Mouse (Mus musculus) heart, postnatal 0 days (tissue): Measurements from ENCODE around the gene Tle1. TPM values are rescaled to one million over a fixed set of nuclear protein-coding genes. Genes with fewer than 3 reads are reported as not detected.

Experiments
- ATAC-seq: fragments of 200-750 bp; cut with Nextera tagmentation; 2 replicates; pipeline ENCODE4 v1.8.0; 2017; ENCODE audit warnings: low read depth, moderate number of reproducible peaks, moderate library complexity; ENCODE audit not compliant: insufficient read depth
- DNase-seq: peaks from one replicate; pipeline ENCODE4 v3.0.0-alpha.2; 2016; ENCODE audit warnings: low spot score
- H3K27ac ChIP-seq: fragments of 300-500 bp; sonication (generic); 2 replicates; pipeline ENCODE4 v1.5.1; 2014; ENCODE audit warnings: low read depth, mild to moderate bottlenecking
- H3K27me3 ChIP-seq: fragments of 300-500 bp; sonication (generic); 2 replicates; pipeline ENCODE4 v1.6.1; 2014; ENCODE audit warnings: low read length, mixed read lengths; ENCODE audit not compliant: control insufficient read depth, insufficient read depth
- H3K36me3 ChIP-seq: fragments of 300-500 bp; sonication (generic); replicated peaks from 2 replicates; pipeline ENCODE4 v1.6.1; 2014; ENCODE audit warnings: low read length, mixed read lengths; ENCODE audit not compliant: control insufficient read depth, insufficient read depth
- H3K4me1 ChIP-seq: fragments of 300-500 bp; sonication (generic); 2 replicates; pipeline ENCODE4 v1.6.1; 2014; ENCODE audit warnings: antibody characterized with exemption; ENCODE audit not compliant: control insufficient read depth, insufficient read depth
- H3K4me2 ChIP-seq: fragments of 300-500 bp; sonication (generic); 2 replicates; pipeline ENCODE4 v1.6.1; 2014; ENCODE audit warnings: low read depth, mild to moderate bottlenecking, low read length, moderate library complexity
- H3K4me3 ChIP-seq: fragments of 300-500 bp; sonication (generic); 2 replicates; pipeline ENCODE4 v1.5.1; 2014; ENCODE audit warnings: low read depth, low read length
- H3K9ac ChIP-seq: fragments of 300-500 bp; sonication (generic); replicated peaks from 2 replicates; pipeline ENCODE4 v1.6.1; 2014; ENCODE audit warnings: low read depth, low read length, mixed read lengths
- H3K9me3 ChIP-seq: fragments of 300-500 bp; sonication (generic); replicated peaks from 2 replicates; pipeline ENCODE4 v1.6.1; 2016; ENCODE audit warnings: low read length; ENCODE audit not compliant: control insufficient read depth
- CTCF ChIP-seq: IDR thresholded peaks from 2 replicates; pipeline ENCODE4 v1.5.1; 2016; ENCODE audit warnings: antibody characterized with exemption, control low read depth, low read depth
- EP300 ChIP-seq: IDR thresholded peaks from 2 replicates; pipeline ENCODE4 v1.6.1; 2016; ENCODE audit warnings: antibody characterized with exemption, low read depth
- WGBS: fragments of 180-500 bp; shearing (Covaris S2); extraction: QIAGEN DNeasy Blood & Tissue Kit; methylation state at CpG from one replicate; pipeline ENCODE4 v1.1.7; 2014; 5-methylcytosine and 5-hydroxymethylcytosine counted together
- polyA plus RNA-seq: library from polyadenylated mRNA; unstranded; fragments of >200 nt; fragmentation: Nextera tagmentation; extraction: Ambion mirVana; gene quantifications from 2 replicates; pipeline ENCODE4 v1.2.1, GENCODE M21; 2015
- total RNA-seq: library from RNA; depleted of rRNA; stranded (reverse); fragments of >200 nt; gene quantifications from 2 replicates; pipeline ENCODE4 v1.2.3, GENCODE M21; 2014; ENCODE audit warnings: low replicate concordance

Tle1 gene
- total and polyA plus RNA-seq, 2 experiments from 2014 or later: 3.0 to 54.5 TPM

DNA sequence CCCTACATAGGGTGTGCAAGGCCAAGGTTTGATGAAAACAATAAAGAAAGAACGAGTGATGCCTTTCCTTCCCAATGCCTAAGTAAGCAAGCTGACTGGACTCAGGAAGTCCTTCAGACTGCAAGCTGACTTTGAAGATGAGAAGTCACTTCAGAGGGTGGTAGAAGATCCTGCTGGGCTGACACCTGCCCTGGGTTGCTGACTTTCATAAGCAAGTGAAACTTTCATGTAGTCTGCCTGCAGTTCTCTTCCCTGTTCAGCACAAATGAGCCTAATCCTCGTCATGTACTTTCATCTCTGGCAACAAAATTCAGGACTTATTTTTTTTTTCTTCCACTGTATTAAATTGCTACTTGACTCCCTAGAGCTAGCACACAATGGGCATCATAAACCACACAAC is 73.1 kb downstream of the Tle1 start:
- no peak overlapping the region for H3K9ac ChIP-seq
- WGBS: 68% methylated on average over 2 of the region's 2 CpGs
- no peak for ATAC-seq
- no peaks in the 10 kb centered on the region for H3K4me1 ChIP-seq
- no peak overlapping the region for H3K4me2 ChIP-seq
- H3K9me3 ChIP-seq: no peaks in the 10 kb centered on the region
- no peak for DNase-seq
- H3K36me3 ChIP-seq: 0 out of 2 replicates have a peak, but pooled peaks cover 6% of the 10 kb centered on the region
- no peak overlapping the region for H3K4me3 ChIP-seq
- no peaks in the 10 kb centered on the region for H3K27me3 ChIP-seq
- no peak overlapping the region for H3K27ac ChIP-seq
- no peak for TF ChIP-seq EP300
- no peak for TF ChIP-seq CTCF

DNA sequence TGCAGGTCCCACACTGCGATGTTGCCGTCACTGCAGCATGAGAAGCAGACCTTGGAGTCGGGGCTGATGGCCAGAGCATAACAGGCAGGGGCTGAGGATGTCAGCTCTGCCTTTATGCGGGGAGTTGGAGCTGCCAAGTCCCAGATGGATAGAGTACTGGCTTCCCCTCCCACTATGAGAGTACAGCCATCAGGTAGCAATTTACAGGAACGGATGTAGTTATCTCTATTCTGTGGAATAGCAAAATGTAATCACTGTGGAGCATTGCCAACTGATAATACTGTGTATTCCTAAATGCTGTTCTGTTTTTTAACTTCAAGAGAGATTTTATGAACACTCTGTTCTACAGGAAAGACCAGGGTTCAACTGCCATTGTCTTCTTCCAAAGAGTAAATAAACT is 75.9 kb downstream of the Tle1 start:
- TF ChIP-seq CTCF (no peak), EP300 (0 out of 2 replicates have a peak, but pooled peaks have one; percentile 27)
- H3K9ac ChIP-seq: no peak overlapping the region
- ATAC-seq: 0 out of 2 replicates have a peak, but pooled peaks have one; percentile 30

DNA sequence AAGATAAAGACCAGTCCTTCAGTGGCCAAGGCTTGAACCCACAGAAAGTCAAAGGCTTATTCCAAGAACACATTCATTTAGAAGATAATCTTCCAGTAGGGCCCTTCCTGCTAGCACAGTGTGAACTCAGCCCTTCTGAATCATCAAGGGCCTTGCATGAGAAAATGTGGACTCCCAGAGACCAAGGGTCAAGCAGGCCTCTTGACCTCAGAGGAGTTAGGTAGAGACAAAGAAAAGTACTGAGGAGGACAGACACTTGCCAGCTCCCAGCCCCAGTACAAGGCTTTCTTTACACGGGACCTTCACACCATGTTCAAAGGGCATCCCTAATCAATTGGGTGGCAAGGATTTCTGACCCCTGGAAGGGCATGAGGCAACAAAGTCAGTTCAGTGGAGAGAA is 77.9 kb downstream of the Tle1 start:
- Histone ChIP-seq H3K27ac (no peak overlapping the region), H3K4me3 (no peak overlapping the region), H3K4me2 (no peak overlapping the region), H3K9ac (no peak overlapping the region), H3K27me3 (no peaks in the 10 kb centered on the region), H3K36me3 (peaks cover 20% of the 10 kb centered on the region; the same call in 1 of the 2 replicates), H3K4me1 (no peaks in the 10 kb centered on the region), H3K9me3 (no peaks in the 10 kb centered on the region)
- WGBS: 26% methylated on average over 1 of the region's 1 CpGs
- TF ChIP-seq EP300 (no peak), CTCF (no peak)
- ATAC-seq (peak; percentile 69), DNase-seq (peak; percentile 15)

More for the DNA sequence above, 75.9 kb downstream of the Tle1 start:
- Histone ChIP-seq H3K36me3 (0 out of 2 replicates have a peak, but pooled peaks cover 12% of the 10 kb centered on the region), H3K4me2 (no peak overlapping the region), H3K4me1 (no peaks in the 10 kb centered on the region), H3K4me3 (no peak overlapping the region), H3K27ac (no peak overlapping the region), H3K27me3 (no peaks in the 10 kb centered on the region), H3K9me3 (no peaks in the 10 kb centered on the region)
- no peak for DNase-seq
- 29% methylated on average over 5 of the region's 5 CpGs for WGBS

DNA sequence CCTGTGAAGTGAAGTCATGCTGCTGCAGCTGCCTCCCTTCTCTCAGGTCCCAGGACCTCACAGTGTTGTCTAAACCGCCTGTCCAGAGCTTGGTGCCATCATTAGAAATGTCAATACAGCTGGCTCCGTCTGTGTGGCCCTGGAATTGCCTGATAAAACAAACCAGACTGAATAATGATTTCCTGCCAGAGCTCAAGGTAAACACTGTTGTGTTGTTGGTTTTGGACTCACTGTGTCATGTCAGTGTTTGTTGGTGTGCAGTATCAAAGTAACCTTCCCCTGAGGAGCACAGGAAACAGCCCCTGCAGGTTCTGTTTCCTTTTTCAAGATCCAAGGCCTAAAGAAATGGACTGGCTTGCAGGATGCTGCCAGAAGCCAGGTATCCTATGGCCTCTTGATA is 78.4 kb downstream of the Tle1 start:
- no peaks in the 10 kb centered on the region for H3K27me3 ChIP-seq
- no peaks in the 10 kb centered on the region for H3K9me3 ChIP-seq
- ATAC-seq (peak; percentile 72), DNase-seq (peak; percentile 17)
- 0 out of 2 replicates have a peak, but pooled peaks have one; percentile 37 for TF ChIP-seq EP300
- no peak for TF ChIP-seq CTCF
- H3K4me2 ChIP-seq: no peak overlapping the region
- no peak overlapping the region for H3K9ac ChIP-seq
- H3K4me3 ChIP-seq: no peak overlapping the region
- 46% methylated on average over 2 of the region's 2 CpGs for WGBS
- peaks cover 20% of the 10 kb centered on the region; the same call in 1 of the 2 replicates for H3K36me3 ChIP-seq
- no peak overlapping the region for H3K27ac ChIP-seq
- H3K4me1 ChIP-seq: no peaks in the 10 kb centered on the region

DNA sequence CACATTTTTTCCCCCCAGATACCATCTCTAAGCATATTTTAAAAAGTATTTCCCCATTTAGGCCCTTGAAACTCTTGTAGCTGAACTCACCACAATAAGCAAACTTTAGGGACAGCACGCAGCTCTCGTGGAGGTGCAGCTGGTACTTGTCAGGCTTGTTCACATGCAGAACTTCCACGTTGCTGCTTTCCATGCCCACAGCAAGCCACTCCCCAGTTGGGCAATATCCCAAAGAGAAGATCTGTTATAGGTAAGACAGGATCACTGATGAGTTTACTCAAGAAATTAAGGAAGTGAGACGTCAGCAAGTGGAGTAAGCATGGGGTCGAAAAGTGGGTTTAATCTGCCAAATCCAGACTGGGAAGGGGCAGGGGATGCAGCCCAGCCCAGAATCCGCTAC is 80.7 kb downstream of the Tle1 start:
- Histone ChIP-seq H3K9me3 (no peaks in the 10 kb centered on the region), H3K9ac (no peak overlapping the region), H3K4me3 (no peak overlapping the region), H3K36me3 (peaks cover 20% of the 10 kb centered on the region; the same call in 1 of the 2 replicates), H3K27me3 (no peaks in the 10 kb centered on the region), H3K4me1 (no peaks in the 10 kb centered on the region), H3K27ac (no peak overlapping the region), H3K4me2 (no peak overlapping the region)
- no peak for ATAC-seq
- 81% methylated on average over 6 of the region's 6 CpGs for WGBS
- TF ChIP-seq CTCF: no peak
- no peak for TF ChIP-seq EP300
- DNase-seq: no peak

DNA sequence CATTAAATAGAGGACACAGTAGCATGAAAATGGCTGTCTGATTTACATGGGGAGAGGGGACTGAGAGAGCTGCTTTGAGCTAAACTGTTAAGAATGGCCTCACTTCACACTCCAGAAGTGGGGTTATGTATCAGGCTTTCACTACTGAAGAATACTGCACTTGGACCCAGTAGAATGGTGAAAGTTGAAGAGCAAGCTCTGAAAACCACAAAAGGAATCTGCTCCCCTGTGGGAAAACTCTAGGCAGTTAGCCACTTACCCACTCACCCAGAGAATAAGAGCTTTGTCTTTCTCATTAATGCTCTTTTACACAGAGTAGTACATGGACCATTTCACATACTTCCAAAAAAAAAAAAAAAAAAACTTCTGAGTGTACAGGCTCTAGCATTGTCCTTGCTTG is 95.0 kb downstream of the Tle1 start:
- Histone ChIP-seq H3K4me1 (no peaks in the 10 kb centered on the region), H3K36me3 (no peaks in the 10 kb centered on the region), H3K27ac (no peak overlapping the region), H3K9me3 (no peaks in the 10 kb centered on the region), H3K4me2 (no peak overlapping the region), H3K9ac (no peak overlapping the region), H3K4me3 (no peak overlapping the region), H3K27me3 (no peaks in the 10 kb centered on the region)
- DNase-seq (no peak), ATAC-seq (no peak)
- TF ChIP-seq EP300 (no peak), CTCF (no peak)
